Mouse (Mus musculus): ENCODE measurements at regions not wholly inside any gene's neighbourhood (a gene's known extent, or its start where the extent isn't known, plus 50 kb on each side); places are given as distances from the start of the nearest gene placed in this dataset.

GRCm38 (mm10) chr17:43219636-43220035, 50.5 kb upstream of the Adgrf1 start:
- DNase-seq (ENCODE audit: inconsistent ontology term) = no peak
